Mouse (Mus musculus): Measurements from ENCODE around the gene Tbc1d2. TPM values are rescaled to one million over a fixed set of nuclear protein-coding genes. Genes with fewer than 3 reads are reported as not detected.
A peak's percentile ranks its signal among the peaks of the same experiment; 100 is the strongest.

Gene Tbc1d2
- polyA plus RNA-seq, 1 experiment from 2014 or later, result 3.5 TPM

DNA sequence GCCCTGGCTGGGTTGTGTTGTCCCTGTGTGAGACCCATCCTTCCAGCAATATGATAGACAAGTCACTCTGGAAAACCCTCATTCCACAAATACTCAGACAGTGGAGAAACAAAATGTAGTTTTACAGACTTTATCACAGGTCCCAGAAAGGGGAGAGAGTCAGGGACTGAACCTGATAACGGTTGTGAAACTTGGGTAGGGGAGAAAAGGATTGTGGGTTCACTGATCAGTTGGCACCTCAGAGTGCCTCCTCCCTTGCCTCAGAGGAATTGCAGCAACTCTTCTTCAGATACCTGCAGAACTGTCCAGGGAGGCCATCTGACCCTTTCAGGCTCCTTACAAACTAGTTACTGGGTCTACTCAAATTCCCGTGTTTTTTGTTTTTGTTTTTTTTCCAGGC is 17.5 kb downstream of the Tbc1d2 start:
- Histone ChIP-seq H3K27me3 (ENCODE audit: insufficient read depth, low read length) (no peaks in the 10 kb centered on the region), H3K4me1 (ENCODE audit: insufficient read depth) (no peaks in the 10 kb centered on the region), H3K27ac (ENCODE audit: low read depth) (no peak overlapping the region), H3K9me3 (ENCODE audit: low read depth, low read length) (no peaks in the 10 kb centered on the region), H3K4me2 (no peak overlapping the region), H3K36me3 (ENCODE audit: insufficient read depth) (no peaks in the 10 kb centered on the region), H3K4me3 (ENCODE audit: low read depth, low read length) (no peak overlapping the region), H3K9ac (no peak overlapping the region)
- no peak for DNase-seq
- TF ChIP-seq CTCF (IDR thresholded peaks at IDR 0.05; ENCODE audit: low read depth), result no peak
- ATAC-seq (ENCODE audit: insufficient read depth), result no peak
- 54% methylated on average over 2 of the region's 2 CpGs for WGBS

DNA sequence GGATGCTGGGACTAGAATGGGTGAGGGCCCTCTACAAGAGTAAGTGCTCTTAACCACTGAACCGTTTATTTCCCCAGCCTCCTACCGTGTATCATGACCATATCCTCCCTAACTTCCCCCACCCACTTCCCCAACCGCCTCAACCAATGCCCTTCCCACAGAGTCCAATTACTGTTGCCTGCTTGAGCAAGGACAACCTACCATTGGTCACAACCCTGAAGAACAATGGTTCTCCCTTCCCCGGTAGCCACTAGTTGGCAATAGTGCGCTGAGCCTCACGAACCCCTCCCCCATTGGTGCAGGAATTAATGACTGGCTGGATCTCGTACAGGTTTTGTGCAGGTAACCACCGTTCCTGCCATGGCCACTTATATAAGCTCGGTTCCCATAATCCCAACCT is 19.6 kb downstream of the Tbc1d2 start:
- Histone ChIP-seq H3K4me1 (ENCODE audit: insufficient read depth) (no peaks in the 10 kb centered on the region), H3K9me3 (ENCODE audit: low read depth, low read length) (no peaks in the 10 kb centered on the region), H3K9ac (no peak overlapping the region), H3K4me2 (no peak overlapping the region), H3K4me3 (ENCODE audit: low read depth, low read length) (no peak overlapping the region), H3K36me3 (ENCODE audit: insufficient read depth) (no peaks in the 10 kb centered on the region), H3K27me3 (ENCODE audit: insufficient read depth, low read length) (no peaks in the 10 kb centered on the region), H3K27ac (ENCODE audit: low read depth) (no peak overlapping the region)
- WGBS, result 52% methylated on average over 9 of the region's 9 CpGs
- TF ChIP-seq CTCF (IDR thresholded peaks at IDR 0.05; ENCODE audit: low read depth), result peak; percentile 33; the same call in 1 of the 2 replicates
- DNase-seq (peak; percentile 11), ATAC-seq (ENCODE audit: insufficient read depth) (no peak)

DNA sequence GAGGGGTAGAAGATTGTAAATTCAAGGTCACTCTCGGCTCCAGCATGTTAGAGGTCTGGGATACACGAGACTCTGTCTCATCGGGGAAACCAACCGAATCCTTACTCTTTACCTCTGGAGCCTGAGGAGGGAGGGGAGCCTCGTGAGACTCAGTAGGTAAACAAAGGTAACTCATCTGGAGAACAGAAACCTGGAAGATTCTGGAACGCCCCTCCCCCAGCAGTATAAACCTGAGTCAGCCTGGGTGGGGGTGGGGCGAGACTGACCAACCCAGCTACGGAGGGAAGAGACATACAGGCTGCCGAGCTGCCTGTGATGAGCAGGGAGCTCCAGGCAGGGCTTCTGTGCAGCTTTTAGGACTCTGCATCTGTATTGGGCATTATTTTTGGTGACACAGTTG is 21.1 kb downstream of the Tbc1d2 start:
- Histone ChIP-seq H3K27ac (ENCODE audit: low read depth) (no peak overlapping the region), H3K4me1 (ENCODE audit: insufficient read depth) (no peaks in the 10 kb centered on the region), H3K9me3 (ENCODE audit: low read depth, low read length) (no peaks in the 10 kb centered on the region), H3K36me3 (ENCODE audit: insufficient read depth) (no peaks in the 10 kb centered on the region), H3K4me2 (no peak overlapping the region), H3K27me3 (ENCODE audit: insufficient read depth, low read length) (no peaks in the 10 kb centered on the region), H3K9ac (no peak overlapping the region), H3K4me3 (ENCODE audit: low read depth, low read length) (no peak overlapping the region)
- DNase-seq, result no peak
- 27% methylated on average over 9 of the region's 9 CpGs for WGBS
- ATAC-seq (ENCODE audit: insufficient read depth), result no peak
- no peak for TF ChIP-seq CTCF (IDR thresholded peaks at IDR 0.05; ENCODE audit: low read depth)

DNA sequence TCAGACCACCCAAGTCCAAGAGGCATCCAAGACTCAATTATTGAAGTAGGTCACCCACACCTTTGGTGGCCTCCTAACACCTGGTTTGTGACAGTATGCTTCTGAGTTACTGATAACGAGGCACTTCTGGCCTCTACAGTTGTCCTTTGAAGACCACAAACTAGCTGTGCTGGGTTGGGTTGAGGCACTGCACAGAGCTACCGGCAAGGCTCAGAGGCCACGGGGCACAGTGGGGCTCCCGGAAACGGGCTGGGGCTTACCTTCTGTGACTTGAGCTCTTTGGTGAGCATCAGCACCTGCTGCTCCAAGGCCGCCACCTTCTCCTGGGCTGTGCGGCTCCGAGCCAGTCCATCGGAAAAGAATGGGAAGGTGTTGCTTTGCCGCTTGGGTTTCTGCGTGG is 21.9 kb downstream of the Tbc1d2 start:
- no peaks in the 10 kb centered on the region for H3K27me3 ChIP-seq (ENCODE audit: insufficient read depth, low read length)
- no peak overlapping the region for H3K4me2 ChIP-seq
- no peaks in the 10 kb centered on the region for H3K9me3 ChIP-seq (ENCODE audit: low read depth, low read length)
- H3K4me1 ChIP-seq (ENCODE audit: insufficient read depth), result no peaks in the 10 kb centered on the region
- DNase-seq, result no peak
- 77% methylated on average over 11 of the region's 11 CpGs for WGBS
- no peak for TF ChIP-seq CTCF (IDR thresholded peaks at IDR 0.05; ENCODE audit: low read depth)
- H3K9ac ChIP-seq, result no peak overlapping the region
- no peak overlapping the region for H3K27ac ChIP-seq (ENCODE audit: low read depth)
- H3K4me3 ChIP-seq (ENCODE audit: low read depth, low read length), result no peak overlapping the region
- no peaks in the 10 kb centered on the region for H3K36me3 ChIP-seq (ENCODE audit: insufficient read depth)
- ATAC-seq (ENCODE audit: insufficient read depth), result no peak

DNA sequence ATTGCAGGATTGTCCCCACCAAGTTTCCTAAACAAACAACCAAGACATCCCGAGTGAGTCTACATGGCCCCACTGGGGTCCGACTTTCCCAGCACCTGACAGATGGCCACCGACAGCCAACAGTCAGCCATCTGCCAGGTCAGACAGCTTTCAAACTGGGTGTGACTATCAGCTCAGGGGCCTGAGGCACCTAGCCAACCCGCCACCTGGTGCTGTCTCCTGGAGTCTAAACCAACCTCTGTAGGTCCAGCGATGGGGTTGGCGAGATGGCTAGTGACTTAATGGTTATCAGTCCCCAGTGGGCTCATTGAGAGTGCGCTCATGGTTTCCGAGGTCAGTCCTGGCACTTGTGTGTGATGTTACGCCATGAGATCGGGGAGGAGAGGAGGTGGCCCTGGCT is 24.9 kb downstream of the Tbc1d2 start:
- Histone ChIP-seq H3K4me1 (ENCODE audit: insufficient read depth) (no peaks in the 10 kb centered on the region), H3K36me3 (ENCODE audit: insufficient read depth) (no peaks in the 10 kb centered on the region), H3K27me3 (ENCODE audit: insufficient read depth, low read length) (no peaks in the 10 kb centered on the region), H3K4me3 (ENCODE audit: low read depth, low read length) (no peak overlapping the region), H3K9ac (no peak overlapping the region), H3K9me3 (ENCODE audit: low read depth, low read length) (no peaks in the 10 kb centered on the region), H3K27ac (ENCODE audit: low read depth) (no peak overlapping the region), H3K4me2 (no peak overlapping the region)
- WGBS, result 76% methylated on average over 10 of the region's 10 CpGs
- ATAC-seq (ENCODE audit: insufficient read depth) (no peak), DNase-seq (no peak)
- no peak for TF ChIP-seq CTCF (IDR thresholded peaks at IDR 0.05; ENCODE audit: low read depth)

DNA sequence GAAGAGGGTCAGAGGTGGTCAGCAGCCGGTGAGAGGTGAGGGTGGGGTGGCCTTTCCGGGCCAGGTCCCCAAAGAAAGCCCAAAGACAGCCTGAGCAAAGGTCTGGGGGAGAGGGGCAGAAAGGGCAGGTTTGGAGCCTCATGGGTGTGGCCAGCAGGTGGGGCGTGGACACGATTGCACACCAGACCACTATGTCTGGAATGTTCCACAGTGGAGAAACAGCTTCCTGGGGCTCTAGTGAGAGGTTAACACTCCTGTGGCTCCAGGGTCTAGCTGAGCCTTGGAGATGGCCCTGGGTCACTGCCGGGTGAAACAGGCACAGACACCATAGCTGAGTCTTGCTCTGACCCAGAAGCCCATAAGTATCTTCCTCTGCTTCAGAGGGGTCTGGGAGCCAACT is 27.0 kb downstream of the Tbc1d2 start:
- no peak overlapping the region for H3K4me2 ChIP-seq

DNA sequence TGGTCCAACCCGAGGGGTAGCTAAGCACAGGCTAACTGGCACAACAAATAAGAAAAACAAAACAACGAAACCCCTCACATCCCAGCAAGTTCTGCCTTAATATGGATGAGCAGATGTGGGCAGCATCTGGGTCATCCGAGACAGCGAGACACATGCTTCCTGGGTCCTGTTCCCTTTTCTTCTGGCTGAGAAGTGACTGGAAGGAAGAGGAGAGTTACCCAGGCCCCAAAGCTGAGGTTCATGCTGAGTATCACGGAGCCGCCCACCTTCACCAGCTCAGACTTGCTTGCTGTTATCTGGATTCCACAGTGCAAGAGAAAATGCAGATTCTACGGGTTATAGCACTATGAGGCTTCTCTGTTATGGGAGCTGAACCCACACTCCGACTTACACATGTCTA is 29.1 kb downstream of the Tbc1d2 start:
- WGBS, result 77% methylated on average over 8 of the region's 8 CpGs
- DNase-seq (no peak), ATAC-seq (ENCODE audit: insufficient read depth) (no peak)
- Histone ChIP-seq H3K9ac (no peak overlapping the region), H3K27me3 (ENCODE audit: insufficient read depth, low read length) (no peaks in the 10 kb centered on the region), H3K36me3 (ENCODE audit: insufficient read depth) (no peaks in the 10 kb centered on the region), H3K4me3 (ENCODE audit: low read depth, low read length) (no peak overlapping the region), H3K4me1 (ENCODE audit: insufficient read depth) (no peaks in the 10 kb centered on the region), H3K27ac (ENCODE audit: low read depth) (no peak overlapping the region), H3K4me2 (no peak overlapping the region), H3K9me3 (ENCODE audit: low read depth, low read length) (no peaks in the 10 kb centered on the region)
- TF ChIP-seq CTCF (IDR thresholded peaks at IDR 0.05; ENCODE audit: low read depth), result no peak

More for the DNA sequence above, 27.0 kb downstream of the Tbc1d2 start:
- Histone ChIP-seq H3K27me3 (ENCODE audit: insufficient read depth, low read length) (no peaks in the 10 kb centered on the region), H3K4me1 (ENCODE audit: insufficient read depth) (no peaks in the 10 kb centered on the region), H3K27ac (ENCODE audit: low read depth) (no peak overlapping the region), H3K9me3 (ENCODE audit: low read depth, low read length) (no peaks in the 10 kb centered on the region), H3K36me3 (ENCODE audit: insufficient read depth) (no peaks in the 10 kb centered on the region), H3K9ac (no peak overlapping the region), H3K4me3 (ENCODE audit: low read depth, low read length) (no peak overlapping the region)
- no peak for DNase-seq
- WGBS, result 68% methylated on average over 5 of the region's 5 CpGs
- ATAC-seq (ENCODE audit: insufficient read depth), result no peak
- TF ChIP-seq CTCF (IDR thresholded peaks at IDR 0.05; ENCODE audit: low read depth), result no peak

DNA sequence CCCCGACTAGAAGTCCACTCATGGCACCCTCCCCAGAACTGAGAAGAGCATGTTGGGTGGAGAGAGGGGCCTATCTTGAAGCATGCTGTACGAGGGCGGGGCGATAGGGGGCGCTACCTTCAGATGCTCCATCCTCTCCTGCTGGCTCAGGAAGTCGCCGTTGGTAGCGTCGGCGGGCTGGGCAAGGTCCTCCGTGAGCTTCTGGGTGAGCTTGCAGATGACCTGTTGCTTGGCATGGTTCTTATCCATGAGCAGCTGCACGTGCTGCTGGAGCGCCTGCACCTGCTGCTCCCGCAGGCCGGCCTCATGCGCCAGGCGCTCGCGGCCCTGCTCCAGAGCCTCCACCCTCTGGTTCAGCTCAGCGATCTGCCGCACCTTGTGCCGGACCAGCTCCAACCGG is 29.7 kb downstream of the Tbc1d2 start:
- 9% methylated on average over 23 of the region's 23 CpGs for WGBS
- Histone ChIP-seq H3K9ac (no peak overlapping the region), H3K4me2 (no peak overlapping the region), H3K27me3 (ENCODE audit: insufficient read depth, low read length) (no peaks in the 10 kb centered on the region), H3K36me3 (ENCODE audit: insufficient read depth) (no peaks in the 10 kb centered on the region), H3K9me3 (ENCODE audit: low read depth, low read length) (no peaks in the 10 kb centered on the region), H3K27ac (ENCODE audit: low read depth) (no peak overlapping the region), H3K4me1 (ENCODE audit: insufficient read depth) (no peaks in the 10 kb centered on the region), H3K4me3 (ENCODE audit: low read depth, low read length) (no peak overlapping the region)
- peak; percentile 63 for TF ChIP-seq CTCF (IDR thresholded peaks at IDR 0.05; ENCODE audit: low read depth)
- peak; percentile 35 for DNase-seq
- no peak for ATAC-seq (ENCODE audit: insufficient read depth)

Data from lung, embryonic 14.5 days (tissue).